Mouse (Mus musculus) MEL (cell line): ENCODE data around the gene Mus81. TPM values are rescaled to one million over a fixed set of nuclear protein-coding genes. Genes with fewer than 3 reads are reported as not detected.

ENCODE experiments used
- DNase-seq: peaks from one replicate; pipeline ENCODE4 v3.0.0; 2011; ENCODE audit warnings: low read depth, low spot score
- H3K27ac ChIP-seq: 2 replicates; pipeline ENCODE4 v1.5.1; 2012; ENCODE audit warnings: low read depth, mild to moderate bottlenecking, control low read depth, low read length, moderate library complexity; ENCODE audit not compliant: control insufficient read depth
- H3K27me3 ChIP-seq, 2 experiments: fragments of 150-350 bp in 1 of 2; sonication (generic) in 1 of 2; 2 replicates each; pipeline ENCODE4 v1.6.1; 2012; ENCODE audit warnings: low read length in 2 of 2, mild to moderate bottlenecking in 2 of 2, improper control_type of control experiment in 1 of 2, moderate library complexity in 1 of 2; ENCODE audit not compliant: insufficient read depth in 2 of 2, control insufficient read depth in 1 of 2
- H3K36me3 ChIP-seq, 2 experiments: 2 replicates each; pipeline ENCODE4 v1.6.1; 2012 to 2014; ENCODE audit warnings: low read length in 2 of 2, improper control_type of control experiment in 1 of 2, inconsistent platforms in 1 of 2, mild to moderate bottlenecking in 1 of 2; ENCODE audit not compliant: insufficient read depth in 2 of 2, control insufficient read depth in 1 of 2
- H3K4me1 ChIP-seq, 2 experiments: fragments of 150-350 bp in 1 of 2; sonication (generic) in 1 of 2; 2 replicates each; pipeline ENCODE4 v1.6.1; 2012; ENCODE audit warnings: low read length in 2 of 2, improper control_type of control experiment in 1 of 2, mild to moderate bottlenecking in 1 of 2; ENCODE audit not compliant: insufficient read depth in 2 of 2, control insufficient read depth in 1 of 2
- H3K4me3 ChIP-seq, 2 experiments: fragments of 150-350 bp in 1 of 2; sonication (generic) in 1 of 2; 2 replicates each; pipeline ENCODE4 v1.5.1; 2012; ENCODE audit warnings: low read depth in 2 of 2, low read length in 2 of 2, mild to moderate bottlenecking in 2 of 2, moderate library complexity in 2 of 2, control low read depth in 1 of 2, improper control_type of control experiment in 1 of 2; ENCODE audit not compliant: control insufficient read depth in 1 of 2, insufficient read depth in 1 of 2
- H3K79me2 ChIP-seq: 2 replicates; pipeline ENCODE4 v1.6.1; 2012; ENCODE audit warnings: mild to moderate bottlenecking, low read length, moderate library complexity; ENCODE audit not compliant: control insufficient read depth, poor library complexity, insufficient read depth
- H3K9ac ChIP-seq: 2 replicates; pipeline ENCODE4 v1.6.1; 2012; ENCODE audit warnings: low read depth, mild to moderate bottlenecking, control low read depth, low read length, moderate library complexity; ENCODE audit not compliant: control insufficient read depth, poor library complexity, severe bottlenecking
- H3K9me3 ChIP-seq: fragments of 150-350 bp; sonication (generic); replicated peaks from 2 replicates; pipeline ENCODE4 v1.6.1; 2012; ENCODE audit warnings: mild to moderate bottlenecking, low read length, improper control_type of control experiment, moderate library complexity; ENCODE audit not compliant: insufficient read depth
- BHLHE40 ChIP-seq: IDR thresholded peaks from 2 replicates; pipeline ENCODE4 v1.6.1; 2012; ENCODE audit warnings: low read depth, mild to moderate bottlenecking, inconsistent platforms, low read length, improper control_type of control experiment, borderline replicate concordance
- CHD1 ChIP-seq: IDR thresholded peaks from 2 replicates; pipeline ENCODE4 v1.6.1; 2012; ENCODE audit warnings: low read depth, mild to moderate bottlenecking, inconsistent platforms, low read length, improper control_type of control experiment
- CHD2 ChIP-seq: IDR thresholded peaks from 2 replicates; pipeline ENCODE4 v1.6.1; 2011; ENCODE audit warnings: low read length, improper control_type of control experiment
- CTCF ChIP-seq, 3 experiments: IDR thresholded peaks in 2 of 3; conservative IDR thresholded peaks in 1 of 3; 2 replicates each; pipeline ENCODE4 v1.5.1; 2011 to 2012; ENCODE audit warnings: low read length in 3 of 3, low read depth in 2 of 3, mild to moderate bottlenecking in 2 of 3, improper control_type of control experiment in 1 of 3, inconsistent platforms in 1 of 3, mixed read lengths in 1 of 3, moderate library complexity in 1 of 3; ENCODE audit not compliant: control insufficient read depth in 1 of 3, insufficient read depth in 1 of 3, poor library complexity in 1 of 3, severe bottlenecking in 1 of 3
- E2F4 ChIP-seq: IDR thresholded peaks from 2 replicates; pipeline ENCODE4 v1.6.1; 2011; ENCODE audit warnings: low read depth, low read length, improper control_type of control experiment, borderline replicate concordance
- ELF1 ChIP-seq: IDR thresholded peaks from 2 replicates; pipeline ENCODE4 v1.6.1; 2014; ENCODE audit warnings: low read depth, mild to moderate bottlenecking, inconsistent platforms, low read length, improper control_type of control experiment, moderate library complexity
- EP300 ChIP-seq, 2 experiments: IDR thresholded peaks; 2 replicates each; pipeline ENCODE4 v1.6.1; 2011; ENCODE audit warnings: improper control_type of control experiment in 2 of 2, low read length in 2 of 2, low read depth in 1 of 2, mild to moderate bottlenecking in 1 of 2
- ETS1 ChIP-seq: IDR thresholded peaks from 2 replicates; pipeline ENCODE4 v1.6.1; 2012; ENCODE audit warnings: low read depth, mild to moderate bottlenecking, inconsistent platforms, low read length, improper control_type of control experiment, moderate library complexity
- GABPA ChIP-seq: IDR thresholded peaks from 2 replicates; pipeline ENCODE4 v1.6.1; 2012; ENCODE audit warnings: low read depth, mild to moderate bottlenecking, inconsistent platforms, low read length, improper control_type of control experiment, moderate library complexity
- GATA1 ChIP-seq: IDR thresholded peaks from 2 replicates; pipeline ENCODE4 v1.6.1; 2011; ENCODE audit warnings: low read depth, low read length, improper control_type of control experiment
- HCFC1 ChIP-seq: IDR thresholded peaks from 2 replicates; pipeline ENCODE4 v1.6.1; 2012; ENCODE audit warnings: low read depth, mild to moderate bottlenecking, inconsistent platforms, low read length, improper control_type of control experiment, moderate library complexity
- JUND ChIP-seq: IDR thresholded peaks from 2 replicates; pipeline ENCODE4 v1.6.1; 2011; ENCODE audit warnings: low read depth, mild to moderate bottlenecking, improper control_type of control experiment, low read length
- KAT2A ChIP-seq: conservative IDR thresholded peaks from 2 replicates; pipeline ENCODE4 v1.6.1; 2012; ENCODE audit warnings: low read depth, low read length, improper control_type of control experiment, inconsistent platforms
- MAFK ChIP-seq: IDR thresholded peaks from 2 replicates; pipeline ENCODE4 v1.6.1; 2011; ENCODE audit warnings: low read depth, mild to moderate bottlenecking, low read length, improper control_type of control experiment, borderline replicate concordance
- MAZ ChIP-seq: IDR thresholded peaks from 2 replicates; pipeline ENCODE4 v1.6.1; 2012; ENCODE audit warnings: low read depth, mild to moderate bottlenecking, inconsistent platforms, low read length, improper control_type of control experiment
- MEF2A ChIP-seq: IDR thresholded peaks from 2 replicates; pipeline ENCODE4 v1.6.1; 2014; ENCODE audit warnings: low read depth, mild to moderate bottlenecking, inconsistent platforms, low read length, improper control_type of control experiment; ENCODE audit not compliant: poor library complexity, insufficient replicate concordance, severe bottlenecking; ENCODE audit errors: extremely low read depth
- MXI1 ChIP-seq: IDR thresholded peaks from 2 replicates; pipeline ENCODE4 v1.6.1; 2011; ENCODE audit warnings: mild to moderate bottlenecking, low read depth, low read length, improper control_type of control experiment
- MYB ChIP-seq: IDR thresholded peaks from 2 replicates; pipeline ENCODE4 v1.6.1; 2011; ENCODE audit warnings: mild to moderate bottlenecking, low read depth, low read length, improper control_type of control experiment
- MYC ChIP-seq: IDR thresholded peaks from 2 replicates; pipeline ENCODE4 v1.6.1; 2011; ENCODE audit warnings: low read depth, mild to moderate bottlenecking, low read length, improper control_type of control experiment, moderate library complexity
- NRF1 ChIP-seq: IDR thresholded peaks from 2 replicates; pipeline ENCODE4 v1.6.1; 2014; ENCODE audit warnings: low read depth, mild to moderate bottlenecking, inconsistent platforms, low read length, improper control_type of control experiment, moderate library complexity; ENCODE audit not compliant: poor library complexity, insufficient read depth, severe bottlenecking
- POLR2A ChIP-seq, 2 experiments: IDR thresholded peaks; 2 replicates each; pipeline ENCODE4 v1.6.1; 2011 to 2012; ENCODE audit warnings: low read length in 2 of 2, mild to moderate bottlenecking in 2 of 2, control low read depth in 1 of 2, improper control_type of control experiment in 1 of 2, low read depth in 1 of 2, moderate library complexity in 1 of 2; ENCODE audit not compliant: control insufficient read depth in 1 of 2, insufficient read depth in 1 of 2, poor library complexity in 1 of 2
- POLR2AphosphoS2 ChIP-seq: IDR thresholded peaks from 2 replicates; pipeline ENCODE4 v1.6.1; 2011; ENCODE audit warnings: low read length, improper control_type of control experiment
- RAD21 ChIP-seq: IDR thresholded peaks from 2 replicates; pipeline ENCODE4 v1.6.1; 2011; ENCODE audit warnings: mild to moderate bottlenecking, low read depth, low read length, improper control_type of control experiment
- RCOR1 ChIP-seq: IDR thresholded peaks from 2 replicates; pipeline ENCODE4 v1.6.1; 2012; ENCODE audit warnings: low read depth, mild to moderate bottlenecking, inconsistent platforms, low read length, improper control_type of control experiment
- SIN3A ChIP-seq: IDR thresholded peaks from 2 replicates; pipeline ENCODE4 v1.6.1; 2012; ENCODE audit warnings: low read length, improper control_type of control experiment, inconsistent platforms
- SMC3 ChIP-seq: IDR thresholded peaks from 2 replicates; pipeline ENCODE4 v1.6.1; 2011; ENCODE audit warnings: low read depth, low read length, improper control_type of control experiment
- TAL1 ChIP-seq: IDR thresholded peaks from 2 replicates; pipeline ENCODE4 v1.6.1; 2012; ENCODE audit warnings: mild to moderate bottlenecking, inconsistent platforms, low read length, moderate library complexity, mixed read lengths
- TBP ChIP-seq: IDR thresholded peaks from 2 replicates; pipeline ENCODE4 v1.8.0; 2011; ENCODE audit warnings: low read depth, low read length, improper control_type of control experiment
- TCF12 ChIP-seq: IDR thresholded peaks from 2 replicates; pipeline ENCODE4 v1.6.1; 2014; ENCODE audit warnings: low read depth, mild to moderate bottlenecking, inconsistent platforms, low read length, improper control_type of control experiment, moderate library complexity
- UBTF ChIP-seq: IDR thresholded peaks from 2 replicates; pipeline ENCODE4 v1.6.1; 2012; ENCODE audit warnings: low read depth, mild to moderate bottlenecking, inconsistent platforms, low read length, improper control_type of control experiment, moderate library complexity, borderline replicate concordance; ENCODE audit not compliant: insufficient read depth
- USF1 ChIP-seq: IDR thresholded peaks from 2 replicates; pipeline ENCODE4 v1.6.1; 2014; ENCODE audit warnings: low read depth, mild to moderate bottlenecking, inconsistent platforms, low read length, improper control_type of control experiment, moderate library complexity
- USF2 ChIP-seq, 2 experiments: IDR thresholded peaks; 2 replicates each; pipeline ENCODE4 v1.6.1; 2011 to 2012; ENCODE audit warnings: improper control_type of control experiment in 2 of 2, low read length in 2 of 2, borderline replicate concordance in 1 of 2, inconsistent platforms in 1 of 2, low read depth in 1 of 2, mild to moderate bottlenecking in 1 of 2; ENCODE audit not compliant: insufficient read depth in 1 of 2
- ZC3H11A ChIP-seq: IDR thresholded peaks from 2 replicates; pipeline ENCODE4 v1.6.1; 2012; ENCODE audit warnings: low read depth, mild to moderate bottlenecking, inconsistent platforms, low read length, improper control_type of control experiment
- ZKSCAN1 ChIP-seq: IDR thresholded peaks from 2 replicates; pipeline ENCODE4 v1.6.1; 2012; ENCODE audit warnings: low read depth, mild to moderate bottlenecking, inconsistent platforms, low read length, improper control_type of control experiment, moderate library complexity
- ZMIZ1 ChIP-seq: IDR thresholded peaks from 2 replicates; pipeline ENCODE4 v1.6.1; 2012; ENCODE audit warnings: low read depth, mild to moderate bottlenecking, inconsistent platforms, low read length, improper control_type of control experiment, moderate library complexity
- polyA plus RNA-seq, 2 experiments: library from polyadenylated mRNA; stranded (reverse) in 1 of 2; unstranded in 1 of 2; fragments of >175 nt in 1 of 2; fragments of >200 nt in 1 of 2; gene quantifications; 2 replicates each; pipeline versions ENCODE4 v1.2.1 to v1.2.4; 2012; ENCODE audit warnings: low replicate concordance in 2 of 2, low read depth in 1 of 2; ENCODE audit not compliant: insufficient read length in 2 of 2, insufficient read depth in 1 of 2, missing spikeins in 1 of 2
- total RNA-seq: library from RNA; depleted of rRNA; stranded (reverse); fragments of 300-350 nt; gene quantifications from 2 replicates; pipeline ENCODE4 v1.2.3, GENCODE M21; 2012

Mus81 gene
- total and polyA plus RNA-seq, 3 experiments: 38.9 to 50.5 TPM; not detected in 1

DNA sequence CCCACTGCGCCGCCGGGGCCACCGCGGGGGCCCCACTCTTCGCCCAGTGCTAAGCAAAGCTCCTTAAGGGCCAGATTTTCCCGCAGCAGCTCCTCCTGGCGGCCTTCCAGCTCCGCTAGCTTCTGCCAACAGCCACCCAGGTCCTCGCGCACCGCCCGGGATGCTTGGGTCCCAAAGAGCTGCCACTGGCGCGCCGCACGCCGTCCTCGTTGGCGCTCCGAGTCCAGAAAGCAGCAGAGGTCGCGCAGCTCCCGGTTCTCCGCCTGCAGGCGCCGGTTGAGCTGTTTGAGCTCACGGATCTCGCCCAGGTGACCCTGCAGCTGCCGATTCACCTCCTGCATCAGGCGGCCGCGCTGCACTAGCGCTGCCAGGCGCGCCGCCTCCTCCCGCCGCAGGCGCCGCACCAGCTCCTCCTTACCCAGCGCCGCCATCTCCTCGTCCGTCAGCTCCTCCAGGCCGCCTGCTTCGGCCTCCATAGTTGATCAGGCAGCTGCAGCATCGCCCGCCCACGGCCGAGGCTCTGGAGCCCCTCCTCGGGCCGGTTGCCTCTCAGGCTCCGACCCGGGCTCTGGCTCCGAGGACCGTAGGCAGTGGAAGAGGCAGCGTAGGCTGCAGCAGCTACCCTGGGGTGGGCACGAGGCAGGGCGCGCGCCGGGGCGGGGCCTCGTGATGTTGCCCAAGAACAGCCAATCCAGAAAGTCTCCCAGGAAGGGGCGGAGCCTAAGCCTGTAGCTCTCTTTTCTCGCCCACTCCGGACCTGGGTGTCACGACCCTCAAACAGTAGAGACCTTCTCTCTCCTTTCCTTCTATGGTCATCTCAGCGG, 31.1 kb downstream of the Mus81 start:
- peak; percentile 96 for DNase-seq
- H3K4me1 ChIP-seq: peaks cover 0 to 31% of the 10 kb centered on the region in 2 experiments
- TF ChIP-seq BHLHE40: no peak
- no peak for TF ChIP-seq GABPA
- TF ChIP-seq SMC3: no peak
- 0 out of 2 replicates have a peak, but pooled peaks have one; percentile 68 for TF ChIP-seq POLR2AphosphoS2
- TF ChIP-seq TCF12: peak; percentile 29; the same call in 1 of the 2 replicates
- no peak for TF ChIP-seq GATA1
- no peak for TF ChIP-seq USF2 (IDR thresholded peaks at IDR 0.05; ENCODE audit: borderline replicate concordance in 1 of 2, insufficient read depth in 1 of 2, low read depth in 1 of 2, low read length in 2 of 2)
- TF ChIP-seq RCOR1: no peak
- no peak; the same call in 1 of the 2 replicates for TF ChIP-seq UBTF
- TF ChIP-seq TAL1: no peak
- peak; percentile 66 for TF ChIP-seq SIN3A
- no peak for TF ChIP-seq ZKSCAN1
- TF ChIP-seq MYB: no peak
- no peak for TF ChIP-seq ETS1
- TF ChIP-seq MEF2A: no peak
- no peak for TF ChIP-seq CHD1
- no peak for TF ChIP-seq RAD21
- peak; percentile 67; the same call in 1 of the 2 replicates for TF ChIP-seq USF1
- peak; percentile 76 for TF ChIP-seq ZMIZ1
- TF ChIP-seq MAFK: no peak
- 0 out of 6 replicates have a peak, but pooled peaks of 1 of the 3 experiments have one; percentile 9 for TF ChIP-seq CTCF (IDR thresholded peaks at IDR 0.05 in 2 of 3, conservative IDR thresholded peaks at IDR 0.05 in 1 of 3; ENCODE audit: control insufficient read depth in 1 of 3, insufficient read depth in 1 of 3, low read depth in 2 of 3, low read length in 3 of 3, poor library complexity in 1 of 3, severe bottlenecking in 1 of 3)
- 0 out of 2 replicates have a peak, but pooled peaks have one; percentile 35 for TF ChIP-seq TBP
- TF ChIP-seq MXI1: peak; percentile 74
- no peak for TF ChIP-seq MAZ
- TF ChIP-seq MYC: peak; percentile 48; the same call in 1 of the 2 replicates
- peak; percentile 6; the same call in 1 of the 2 replicates for TF ChIP-seq ELF1
- TF ChIP-seq HCFC1: no peak
- no peak for TF ChIP-seq JUND
- no peak for TF ChIP-seq ZC3H11A
- no peak for TF ChIP-seq NRF1
- TF ChIP-seq EP300 (IDR thresholded peaks at IDR 0.05; ENCODE audit: low read depth in 1 of 2, low read length in 2 of 2): no peak
- TF ChIP-seq KAT2A: no peak
- TF ChIP-seq CHD2: no peak
- no peak for TF ChIP-seq E2F4
- peak; percentile 79 to 89 for TF ChIP-seq POLR2A (IDR thresholded peaks at IDR 0.05; ENCODE audit: control insufficient read depth in 1 of 2, insufficient read depth in 1 of 2, low read depth in 1 of 2, low read length in 2 of 2, poor library complexity in 1 of 2)

More for the DNA sequence above, 31.1 kb downstream of the Mus81 start:
- Histone ChIP-seq H3K4me3 (peak overlapping the region; percentile 77), H3K36me3 (peaks cover 0 to 5% of the 10 kb centered on the region in 2 experiments; a peak in 2 of 4 replicates), H3K79me2 (peaks cover 18% of the 10 kb centered on the region), H3K27me3 (no peaks in the 10 kb centered on the region), H3K9ac (peak overlapping the region; percentile 89), H3K27ac (peak overlapping the region; percentile 51), H3K9me3 (no peaks in the 10 kb centered on the region)
